Mouse (Mus musculus): ENCODE results near the gene Dop1b.

DNA sequence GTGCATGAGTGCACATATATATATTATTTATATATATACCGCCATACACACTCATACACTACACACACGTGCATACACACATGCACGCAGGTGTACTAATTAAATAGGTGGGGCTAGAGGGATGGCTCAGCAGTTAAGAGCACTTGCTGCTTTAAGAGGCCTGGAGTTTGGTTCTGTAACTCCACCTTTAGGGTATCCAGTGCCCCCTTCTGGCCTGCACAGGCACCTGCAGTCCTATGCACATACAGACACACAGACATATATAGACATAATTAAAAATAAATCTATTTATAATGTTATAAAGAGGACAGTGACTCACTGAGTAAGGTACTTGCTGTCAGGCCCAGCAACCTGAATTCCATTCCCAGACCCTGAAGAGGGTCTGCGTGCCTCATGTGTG, 35.3 kb downstream of the Dop1b start:
- no peak for TF ChIP-seq POLR2A (IDR thresholded peaks at IDR 0.05; ENCODE audit: extremely low read depth, insufficient read depth, low read length)
- no peak for TF ChIP-seq CTCF (IDR thresholded peaks at IDR 0.05; ENCODE audit: extremely low read depth, insufficient read depth, low read length)
